ENCODE assay signal across 9 mouse cellular contexts in genomic region chr11:88557828-88558580, GRCm38 (mm10).
DNase-seq lines count a peak whose midpoint lies in the region; ATAC-seq and TF ChIP-seq lines count a peak whose summit lies in the region.
"Had no signal": no experiment of that assay in that cellular context is flagged by ENCODE, and none has a peak within 500 bp of the region (broad histone marks: within the 10 kb centered on the region; RNA-seq: fewer than 3 reads in every experiment).

No protein-coding gene starts in this region.

- DNase-seq in heart, postnatal 14 days = no peak
- peak; percentile 78 for DNase-seq in Muller cell, postnatal 12 days (ENCODE audit: inconsistent ontology term)
- DNase-seq in hindbrain, postnatal 0 days (ENCODE audit: low spot score) = no peak
- DNase-seq in cerebellum, adult 9-10 months = no peak
- no peak for DNase-seq in embryo, embryonic 10 days (ENCODE audit: low spot score)
- no peak for DNase-seq in thymus, postnatal 0 days (ENCODE audit: low spot score)

- no peak for TF ChIP-seq CTCF in hindbrain, postnatal 0 days (IDR thresholded peaks at IDR 0.05; ENCODE audit: low read depth)

- H3K4me1 ChIP-seq in heart, embryonic 15.5 days (replicated peaks) = peaks cover 96% of the 10 kb centered on the region
- H3K4me1 ChIP-seq in hindbrain, postnatal 0 days (ENCODE audit: insufficient read depth, low read length) = peaks cover 40% of the 10 kb centered on the region
- H3K4me1 ChIP-seq in midbrain, embryonic 12.5 days = peaks cover 90% of the 10 kb centered on the region

- H3K36me3 ChIP-seq in heart, embryonic 15.5 days = no peaks in the 10 kb centered on the region
- no peaks in the 10 kb centered on the region for H3K36me3 ChIP-seq in hindbrain, postnatal 0 days (ENCODE audit: insufficient read depth, low read length)
- H3K36me3 ChIP-seq in midbrain, embryonic 12.5 days = no peaks in the 10 kb centered on the region
- H3K36me3 ChIP-seq: neural tube, embryonic 12.5 days had no signal

- no peak overlapping the region for H3K4me2 ChIP-seq in heart, embryonic 15.5 days
- H3K4me2 ChIP-seq in hindbrain, postnatal 0 days (ENCODE audit: low read depth, low read length) = no peak overlapping the region
- H3K4me2 ChIP-seq in midbrain, embryonic 12.5 days (replicated peaks) = no peak overlapping the region
- H3K4me2 ChIP-seq: neural tube, embryonic 12.5 days had no signal

- peak overlapping the region; percentile 68 for H3K27ac ChIP-seq in heart, embryonic 15.5 days
- H3K27ac ChIP-seq in hindbrain, postnatal 0 days = 0 out of 2 replicates have a peak overlapping the region, but pooled peaks have one; percentile 7
- H3K27ac ChIP-seq in midbrain, embryonic 12.5 days (replicated peaks) = peak overlapping the region; percentile 61
- H3K27ac ChIP-seq: neural tube, embryonic 12.5 days had no signal

- WGBS in heart, embryonic 15.5 days = 61% methylated on average over 6 of the region's 6 CpGs
- WGBS in hindbrain, postnatal 0 days = 57% methylated on average over 6 of the region's 6 CpGs
- 75% methylated on average over 6 of the region's 6 CpGs for WGBS in midbrain, embryonic 12.5 days

- intact Hi-C loops in heart, postnatal 14 days (cut with DNase I) = loop anchor here (5.0 kb wide), 1 partner anchor 54 kb away; no protein-coding TSS in a partner anchor

- no peak for ATAC-seq in heart, embryonic 15.5 days (replicated peaks; ENCODE audit: insufficient number of reproducible peaks, insufficient read depth, low FRiP score, low read depth)
- ATAC-seq in hindbrain, postnatal 0 days = no peak
- ATAC-seq in midbrain, embryonic 12.5 days (ENCODE audit: low FRiP score, low read depth) = no peak

- no peaks in the 10 kb centered on the region for H3K9me3 ChIP-seq in heart, embryonic 15.5 days (replicated peaks)
- no peaks in the 10 kb centered on the region for H3K9me3 ChIP-seq in hindbrain, postnatal 0 days (ENCODE audit: low read length)
- no peaks in the 10 kb centered on the region for H3K9me3 ChIP-seq in midbrain, embryonic 12.5 days
- H3K9me3 ChIP-seq: neural tube, embryonic 12.5 days had no signal

- H3K27me3 ChIP-seq in heart, embryonic 15.5 days = no peaks in the 10 kb centered on the region
- no peaks in the 10 kb centered on the region for H3K27me3 ChIP-seq in hindbrain, postnatal 0 days (ENCODE audit: insufficient read depth, low read length)
- H3K27me3 ChIP-seq in midbrain, embryonic 12.5 days = no peaks in the 10 kb centered on the region
- H3K27me3 ChIP-seq: neural tube, embryonic 12.5 days had no signal

- no peak overlapping the region for H3K4me3 ChIP-seq in heart, embryonic 15.5 days
- H3K4me3 ChIP-seq in hindbrain, postnatal 0 days (ENCODE audit: low read length) = no peak overlapping the region
- H3K4me3 ChIP-seq in midbrain, embryonic 12.5 days = no peak overlapping the region
- H3K4me3 ChIP-seq: neural tube, embryonic 12.5 days had no signal

- H3K9ac ChIP-seq in heart, embryonic 15.5 days = no peak overlapping the region
- H3K9ac ChIP-seq in hindbrain, postnatal 0 days (replicated peaks; ENCODE audit: low read length) = no peak overlapping the region
- no peak overlapping the region; the same call in 1 of the 2 replicates for H3K9ac ChIP-seq in midbrain, embryonic 12.5 days (replicated peaks)
- H3K9ac ChIP-seq: neural tube, embryonic 12.5 days had no signal

Comparison
In these comparisons a context has a peak if more than half of its experiments do, and no peak if none do; other contexts are left out.
1. H3K27ac ChIP-seq: peak in every context shown above with its lines; median percentile 68 in heart, embryonic 15.5 days; 61 in midbrain, embryonic 12.5 days; 7 in hindbrain, postnatal 0 days.